Mouse (Mus musculus) bone marrow macrophage, adult 2 months (primary cell): ENCODE results near the gene Lmtk3. TPM values are rescaled to one million over a fixed set of nuclear protein-coding genes. Genes with fewer than 3 reads are reported as not detected.

Experiments used
- H3K27ac ChIP-seq: 2 replicates; pipeline ENCODE4 v1.5.1; 2012; ENCODE audit warnings: low read depth, low read length; ENCODE audit not compliant: insufficient read depth
- H3K4me1 ChIP-seq: 2 replicates; pipeline ENCODE4 v1.6.1; 2012; ENCODE audit warnings: low read length; ENCODE audit not compliant: control insufficient read depth, insufficient read depth
- H3K4me3 ChIP-seq: 2 replicates; pipeline ENCODE4 v1.5.1; 2012; ENCODE audit warnings: mild to moderate bottlenecking, low read length, moderate library complexity; ENCODE audit not compliant: insufficient read depth
- CTCF ChIP-seq: IDR thresholded peaks from 2 replicates; pipeline ENCODE4 v1.5.1; 2012; ENCODE audit warnings: low read depth, mild to moderate bottlenecking, low read length, moderate library complexity
- POLR2A ChIP-seq: IDR thresholded peaks from 2 replicates; pipeline ENCODE4 v1.6.1; 2012; ENCODE audit warnings: mild to moderate bottlenecking, low read depth, low read length, borderline replicate concordance
- polyA plus RNA-seq: library from polyadenylated mRNA; stranded (reverse); fragments of >200 nt; gene quantifications from 2 replicates; pipeline ENCODE4 v1.2.4, GENCODE M21; 2012; ENCODE audit not compliant: missing spikeins, insufficient read depth, insufficient read length

Lmtk3 gene
- polyA plus RNA-seq, 1 experiment, result not detected

- TF ChIP-seq CTCF (no peak), POLR2A (no peak)
- Histone ChIP-seq H3K4me3 (no peak overlapping the region), H3K4me1 (peaks cover 16% of the 10 kb centered on the region), H3K27ac (no peak overlapping the region)
These were observed 36.3 kb downstream of the Lmtk3 start for GRCm38 (mm10) chr7:45819843-45820242.

DNA sequence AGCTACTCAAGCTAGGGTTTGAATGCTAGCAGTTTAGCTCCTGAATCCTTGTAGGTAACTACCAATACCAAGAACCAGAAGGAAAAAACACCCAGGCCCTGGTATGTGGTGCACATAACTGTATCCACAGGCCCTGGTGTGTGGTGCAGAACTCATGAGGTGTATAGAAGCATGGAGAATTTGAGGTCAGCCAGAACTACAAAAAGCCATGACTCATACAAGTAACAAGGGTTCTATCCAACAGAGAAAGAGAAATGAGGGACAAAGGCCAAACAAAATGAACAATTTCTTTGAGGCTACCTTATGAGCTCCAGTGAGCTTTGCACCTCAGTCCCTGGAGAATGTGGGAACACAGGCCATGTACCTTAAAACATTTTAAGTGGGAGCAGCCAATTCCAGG, 37.4 kb downstream of the Lmtk3 start:
- H3K27ac ChIP-seq, result no peak overlapping the region

GRCm38 (mm10) chr7:45824598-45824997, 41.1 kb downstream of the Lmtk3 start, which contains the start of gene Kcnj14:
Gene Kcnj14 (minus strand): TSS chr7:45824782.
- H3K4me3 ChIP-seq, result no peak within 1 kb of the TSS
- H3K4me1 ChIP-seq, result peaks cover under 1% of the 10 kb centered on the region
- H3K27ac ChIP-seq, result no peak within 1 kb of the TSS
- TF ChIP-seq POLR2A, result no peak
- TF ChIP-seq CTCF, result no peak

More for the DNA sequence above, 37.4 kb downstream of the Lmtk3 start:
- TF ChIP-seq CTCF (no peak), POLR2A (no peak)
- peaks cover 5% of the 10 kb centered on the region for H3K4me1 ChIP-seq
- no peak overlapping the region for H3K4me3 ChIP-seq

GRCm38 (mm10) chr7:45826631-45827030, 43.1 kb downstream of the Lmtk3 start:
- Histone ChIP-seq H3K27ac (no peak overlapping the region), H3K4me1 (peaks cover 7% of the 10 kb centered on the region), H3K4me3 (no peak overlapping the region)
- TF ChIP-seq CTCF (no peak), POLR2A (no peak)

GRCm38 (mm10) chr7:45830427-45831127, 47.0 kb downstream of the Lmtk3 start, which contains the start of gene Grwd1:
Gene Grwd1 (minus strand): TSS chr7:45830944.
- H3K4me1 ChIP-seq, result peaks cover 7% of the 10 kb centered on the region
- TF ChIP-seq POLR2A (no peak), CTCF (no peak)
- H3K4me3 ChIP-seq, result peak within 1 kb of the TSS; percentile 88
- H3K27ac ChIP-seq, result peak within 1 kb of the TSS; percentile 65

DNA sequence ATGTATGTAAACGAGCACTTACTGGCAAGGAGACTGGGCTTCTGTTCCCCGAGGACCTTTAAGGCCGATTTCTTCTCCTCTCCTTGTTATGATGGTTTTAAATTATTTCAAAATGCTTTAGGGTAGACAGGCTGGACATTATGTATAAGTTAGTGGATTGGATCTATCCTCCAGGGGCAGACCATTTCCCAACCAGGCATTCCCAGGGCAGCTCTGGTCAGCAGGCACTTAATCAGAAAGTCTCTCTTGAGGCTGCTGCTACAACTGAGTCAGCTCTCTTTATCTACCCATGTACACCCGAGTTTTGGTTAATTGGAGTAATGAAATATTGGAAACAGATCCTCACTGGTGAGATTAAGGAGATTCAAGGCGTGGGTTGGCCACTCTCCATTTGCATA, 47.6 kb downstream of the Lmtk3 start:
- Histone ChIP-seq H3K4me3 (peak overlapping the region; percentile 88), H3K27ac (no peak overlapping the region), H3K4me1 (peaks cover 7% of the 10 kb centered on the region)
- TF ChIP-seq CTCF, result no peak
- no peak for TF ChIP-seq POLR2A

DNA sequence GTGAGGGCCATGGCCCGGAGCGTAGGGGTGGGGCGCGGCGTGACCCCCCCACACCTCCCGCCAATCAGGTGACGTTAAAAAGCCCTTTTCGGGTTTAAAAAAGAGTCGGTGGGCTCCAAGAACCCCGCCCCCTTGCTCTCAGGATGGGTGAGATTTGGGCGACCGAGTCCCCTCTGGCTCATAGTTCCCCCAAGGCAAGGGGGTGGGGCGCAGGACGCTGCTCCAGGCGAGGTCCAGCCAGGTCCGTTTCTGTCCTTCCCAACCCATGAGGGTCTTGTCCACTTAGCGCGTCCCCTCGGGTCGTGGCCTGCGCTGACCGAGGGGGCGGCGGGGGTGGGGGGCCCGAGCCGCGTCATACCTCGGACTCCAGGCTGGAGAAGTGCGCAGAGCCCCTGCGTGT, 48.9 kb downstream of the Lmtk3 start:
- Histone ChIP-seq H3K4me3 (no peak overlapping the region), H3K4me1 (peaks cover 7% of the 10 kb centered on the region), H3K27ac (no peak overlapping the region)
- no peak for TF ChIP-seq CTCF
- TF ChIP-seq POLR2A, result no peak

GRCm38 (mm10) chr7:45833148-45833790, 49.7 kb downstream of the Lmtk3 start:
- H3K4me1 ChIP-seq, result peaks cover 7% of the 10 kb centered on the region
- H3K27ac ChIP-seq, result no peak overlapping the region
- TF ChIP-seq CTCF, result no peak
- no peak for TF ChIP-seq POLR2A
- H3K4me3 ChIP-seq, result peak overlapping the region; percentile 30

- no peak for TF ChIP-seq CTCF
- TF ChIP-seq POLR2A, result no peak
- Histone ChIP-seq H3K4me3 (no peak overlapping the region), H3K4me1 (peaks cover 7% of the 10 kb centered on the region), H3K27ac (no peak overlapping the region)
These were observed 50.4 kb downstream of the Lmtk3 start for GRCm38 (mm10) chr7:45833924-45834323.
